Mouse (Mus musculus): ENCODE data around the gene Git1.

Git1 gene

DNA sequence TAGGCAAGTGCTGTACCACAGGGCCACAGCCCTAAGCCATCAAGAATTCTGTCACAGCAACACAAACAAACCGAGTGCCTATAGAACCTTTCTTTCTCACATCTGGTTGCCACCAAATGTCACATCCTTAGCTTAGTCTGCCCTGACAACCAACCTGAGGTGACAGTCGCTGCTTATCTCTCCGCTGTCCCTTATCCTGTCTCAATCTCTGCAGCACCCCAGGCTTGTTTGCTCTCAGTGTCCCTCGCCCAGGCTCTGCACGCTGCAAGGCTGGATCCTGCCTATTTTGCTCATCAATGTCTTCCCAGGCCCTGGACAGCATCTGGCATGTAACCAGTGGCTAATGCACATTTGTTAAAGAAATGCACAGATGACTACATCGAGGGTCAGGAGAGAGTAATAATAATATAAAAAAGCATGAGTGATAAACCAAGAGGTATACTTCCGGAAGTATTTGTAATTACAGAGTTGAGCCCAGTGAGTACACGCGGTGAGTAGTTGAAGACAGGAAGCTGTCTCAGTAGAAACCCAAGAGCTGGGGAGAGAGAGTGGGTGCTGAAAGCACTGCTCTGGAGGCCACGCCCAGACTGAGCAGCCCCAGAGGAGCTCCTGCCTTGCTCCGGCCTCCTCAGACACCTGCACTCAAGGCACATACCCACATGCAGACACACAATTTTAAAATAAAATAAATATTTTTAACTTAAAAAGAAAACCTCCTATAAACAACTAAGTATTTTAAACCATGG, 9.7 kb upstream of the Git1 start:
- peak; percentile 65 for DNase-seq (ENCODE audit: low read depth)

- DNase-seq (ENCODE audit: low read depth), result no peak
Measured at GRCm38 (mm10) chr11:77485229-77485628, 8.1 kb upstream of the Git1 start.

- peak; percentile 53 for DNase-seq (ENCODE audit: low read depth)
Measured at GRCm38 (mm10) chr11:77486798-77487197, 6.6 kb upstream of the Git1 start.

GRCm38 (mm10) chr11:77488771-77489581, 4.4 kb upstream of the Git1 start:
- DNase-seq (ENCODE audit: low read depth), result no peak

DNA sequence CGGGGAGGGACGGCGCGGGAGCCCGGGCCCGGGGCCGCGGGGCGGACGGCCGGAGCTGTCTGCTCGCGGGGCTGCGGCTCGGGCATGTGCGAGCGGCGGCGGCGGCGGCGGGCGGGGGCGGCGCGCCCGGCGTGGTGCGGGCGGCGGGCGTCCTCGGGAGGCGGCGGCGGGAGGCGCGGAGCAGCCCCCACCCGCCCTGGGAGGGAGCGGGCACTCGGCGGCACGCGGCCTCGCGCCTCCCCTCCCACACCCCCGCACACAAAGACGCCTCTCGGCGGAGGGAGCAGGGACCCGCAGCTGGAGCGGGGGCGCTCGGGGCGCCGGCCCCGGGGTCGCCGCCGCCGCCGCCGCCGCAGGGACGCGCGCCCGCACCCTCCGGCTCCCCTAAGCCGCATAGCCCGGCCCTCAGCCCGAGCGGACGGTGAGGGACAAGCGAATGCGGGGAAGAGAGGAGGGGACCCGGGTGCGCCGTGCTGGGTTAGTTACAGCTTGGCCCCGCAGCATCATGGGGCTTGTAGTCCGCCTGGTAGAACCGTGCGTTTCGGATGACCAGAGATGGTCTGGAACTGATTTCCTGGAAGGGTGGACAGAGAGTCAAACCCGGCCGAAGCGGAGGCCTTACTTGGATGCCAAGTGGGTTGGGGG, 3.6 kb upstream of the Git1 start, which contains the start of gene Ankrd13b:
Gene Ankrd13b (minus strand): TSS at position 88 of the 645 bp plus-strand sequence.
- DNase-seq (ENCODE audit: low read depth), result peak; percentile 68

- DNase-seq (ENCODE audit: low read depth), result no peak
Measured at GRCm38 (mm10) chr11:77490451-77490850, 2.9 kb upstream of the Git1 start.

GRCm38 (mm10) chr11:77491123-77491501, 2.2 kb upstream of the Git1 start:
- peak; percentile 92 for DNase-seq (ENCODE audit: low read depth)

GRCm38 (mm10) chr11:77491502-77492291, 1.7 kb upstream of the Git1 start:
- peak; percentile 96 for DNase-seq (ENCODE audit: low read depth)

DNA sequence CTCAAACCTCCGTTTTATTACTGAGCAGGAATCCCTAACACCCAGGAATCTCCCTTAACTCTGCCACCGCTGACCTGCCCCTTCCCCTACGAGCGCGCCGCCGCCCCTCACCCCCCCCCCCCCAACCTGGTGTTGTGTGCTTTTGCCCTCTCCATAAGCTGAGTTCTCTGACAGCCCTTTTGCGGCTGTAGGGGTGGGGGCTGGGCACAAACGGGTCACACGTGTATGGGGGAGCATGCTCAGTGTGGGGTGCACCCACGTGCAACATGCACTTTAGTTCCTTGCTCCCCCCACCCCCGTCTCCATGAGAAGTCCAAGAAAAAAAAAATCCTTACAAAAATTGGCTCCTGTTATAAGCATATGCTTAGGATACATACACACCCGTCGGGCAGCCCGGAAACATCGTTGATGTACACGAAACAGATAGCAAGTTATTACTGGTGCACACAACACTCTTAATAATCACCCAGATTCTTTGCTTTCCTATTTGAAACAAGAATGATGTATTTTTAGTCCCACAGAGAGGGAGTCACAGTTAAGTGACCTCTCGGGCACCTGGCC, 971 bp upstream of the Git1 start:
- DNase-seq (ENCODE audit: low read depth), result peak; percentile 83

- DNase-seq (ENCODE audit: low read depth), result peak; percentile 90
Measured at GRCm38 (mm10) chr11:77492911-77493332, 440 bp upstream of the Git1 start.

DNA sequence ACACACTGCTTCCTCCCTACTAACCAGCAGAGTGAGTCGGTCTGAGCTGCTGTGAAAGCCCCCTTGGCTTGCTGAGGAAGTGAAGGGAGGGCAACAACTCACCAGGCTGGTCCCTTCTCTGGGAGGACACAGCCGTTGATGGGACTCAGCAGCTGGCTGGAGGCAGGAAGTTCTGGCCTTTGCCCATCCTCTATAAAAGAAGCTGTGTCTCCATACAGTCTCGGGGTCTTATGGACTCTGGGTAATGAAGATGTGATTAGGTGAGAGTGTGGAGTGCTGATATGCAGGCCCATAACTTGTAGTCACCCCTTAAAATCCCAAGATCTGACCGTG, 948 bp downstream of the Git1 start:
- no peak for DNase-seq (ENCODE audit: low read depth)

DNA sequence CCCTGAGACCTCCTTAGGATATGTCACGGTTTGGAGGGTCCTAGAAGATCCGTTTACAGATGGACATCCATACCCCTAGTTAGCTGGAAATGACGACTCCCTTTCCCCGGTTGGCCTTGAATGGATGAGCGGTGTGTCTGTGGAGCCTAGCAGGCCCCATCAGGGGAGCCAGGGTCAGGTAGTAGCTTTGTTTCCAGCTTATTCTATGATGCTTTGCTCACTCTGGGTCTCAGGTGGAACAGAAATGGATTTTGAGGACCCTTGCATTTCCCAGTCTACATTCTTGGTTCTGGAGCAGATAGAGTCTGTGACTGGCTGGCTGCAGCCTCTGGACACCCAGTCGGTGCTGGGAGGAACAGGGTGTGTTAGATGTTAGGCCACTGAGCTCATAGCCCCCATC, 1.4 kb downstream of the Git1 start:
- no peak for DNase-seq (ENCODE audit: low read depth)

DNA sequence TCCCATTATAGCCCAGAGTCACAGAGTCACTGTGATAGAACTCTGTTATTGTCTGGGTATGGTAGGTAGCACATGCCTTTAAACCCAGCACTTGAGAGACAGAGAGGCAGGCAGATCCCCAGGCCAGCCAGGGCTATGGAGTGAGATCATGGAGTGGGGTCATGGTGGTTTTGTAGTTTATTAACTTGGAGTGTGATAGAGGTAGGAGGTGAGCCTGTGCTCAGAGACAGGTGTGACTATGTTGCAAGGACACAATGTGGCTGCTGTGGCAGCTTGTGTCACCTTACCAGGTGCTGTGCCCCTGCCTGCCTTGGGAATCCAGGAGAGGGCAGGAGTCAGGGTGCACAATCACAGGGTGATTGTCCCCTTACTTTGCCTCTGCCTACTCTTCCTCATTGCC, 2.1 kb downstream of the Git1 start:
- no peak for DNase-seq (ENCODE audit: low read depth)

DNA sequence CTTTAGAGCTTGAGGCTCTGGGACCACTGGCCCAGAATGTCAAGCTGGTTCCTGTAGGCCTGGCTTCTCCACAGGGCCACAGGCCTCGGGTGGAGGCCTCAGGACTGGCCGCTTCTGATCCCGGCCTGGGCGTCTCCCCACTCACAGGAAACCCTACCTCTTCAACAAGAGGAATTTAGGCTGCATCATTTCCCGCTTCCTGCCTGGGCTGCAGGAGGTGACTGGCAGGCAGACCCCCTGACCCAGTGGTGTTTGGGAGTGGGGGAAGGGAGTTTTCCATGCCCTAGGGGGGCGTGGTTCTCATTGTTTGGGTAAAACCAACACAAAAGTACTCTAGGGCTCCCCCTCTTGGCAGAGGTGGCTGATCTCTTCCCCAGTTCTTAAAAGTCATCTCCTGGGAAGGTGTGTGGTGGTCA, 4.0 kb downstream of the Git1 start:
- DNase-seq (ENCODE audit: low read depth), result peak; percentile 85

DNA sequence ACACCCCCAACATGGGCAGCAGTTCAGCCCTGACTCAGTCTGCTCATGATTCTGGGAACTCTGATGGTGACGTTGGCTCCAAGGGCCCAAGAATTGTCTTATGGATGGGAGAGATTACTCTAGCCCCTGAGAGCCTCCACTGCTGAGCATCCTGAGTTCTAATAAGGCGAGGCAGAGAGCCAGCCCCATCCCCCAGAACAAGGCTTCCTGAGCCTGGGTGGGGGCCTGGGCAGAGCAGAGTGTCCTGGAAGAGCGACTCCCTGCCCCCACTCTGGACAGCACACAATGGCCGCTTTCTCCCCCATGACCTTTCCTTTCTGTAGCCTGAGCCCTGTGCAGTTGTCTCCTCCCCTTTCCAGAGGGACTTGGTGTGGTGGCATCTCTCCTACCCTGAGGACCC, 4.5 kb downstream of the Git1 start:
- no peak for DNase-seq (ENCODE audit: low read depth)

- no peak for DNase-seq (ENCODE audit: low read depth)
Measured at GRCm38 (mm10) chr11:77498261-77499139, 5.1 kb downstream of the Git1 start.

DNA sequence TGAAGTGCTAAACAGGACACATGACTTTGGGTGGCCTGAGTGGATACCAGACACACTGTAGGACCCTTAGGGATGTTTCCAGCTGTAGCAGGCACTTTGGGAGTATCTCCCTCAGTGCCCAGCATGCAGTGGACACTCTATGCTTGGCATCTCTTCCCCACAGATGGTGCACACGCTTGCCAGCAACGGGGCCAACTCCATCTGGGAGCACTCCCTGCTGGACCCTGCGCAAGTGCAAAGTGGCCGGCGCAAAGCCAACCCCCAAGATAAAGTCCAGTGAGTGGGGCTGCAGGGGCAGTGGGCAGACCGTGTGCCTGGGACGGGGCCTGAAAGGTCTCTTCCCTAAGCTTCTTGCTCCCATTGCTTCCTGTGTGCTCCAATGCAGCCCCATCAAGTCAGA, 6.0 kb downstream of the Git1 start:
- no peak for DNase-seq (ENCODE audit: low read depth)

DNA sequence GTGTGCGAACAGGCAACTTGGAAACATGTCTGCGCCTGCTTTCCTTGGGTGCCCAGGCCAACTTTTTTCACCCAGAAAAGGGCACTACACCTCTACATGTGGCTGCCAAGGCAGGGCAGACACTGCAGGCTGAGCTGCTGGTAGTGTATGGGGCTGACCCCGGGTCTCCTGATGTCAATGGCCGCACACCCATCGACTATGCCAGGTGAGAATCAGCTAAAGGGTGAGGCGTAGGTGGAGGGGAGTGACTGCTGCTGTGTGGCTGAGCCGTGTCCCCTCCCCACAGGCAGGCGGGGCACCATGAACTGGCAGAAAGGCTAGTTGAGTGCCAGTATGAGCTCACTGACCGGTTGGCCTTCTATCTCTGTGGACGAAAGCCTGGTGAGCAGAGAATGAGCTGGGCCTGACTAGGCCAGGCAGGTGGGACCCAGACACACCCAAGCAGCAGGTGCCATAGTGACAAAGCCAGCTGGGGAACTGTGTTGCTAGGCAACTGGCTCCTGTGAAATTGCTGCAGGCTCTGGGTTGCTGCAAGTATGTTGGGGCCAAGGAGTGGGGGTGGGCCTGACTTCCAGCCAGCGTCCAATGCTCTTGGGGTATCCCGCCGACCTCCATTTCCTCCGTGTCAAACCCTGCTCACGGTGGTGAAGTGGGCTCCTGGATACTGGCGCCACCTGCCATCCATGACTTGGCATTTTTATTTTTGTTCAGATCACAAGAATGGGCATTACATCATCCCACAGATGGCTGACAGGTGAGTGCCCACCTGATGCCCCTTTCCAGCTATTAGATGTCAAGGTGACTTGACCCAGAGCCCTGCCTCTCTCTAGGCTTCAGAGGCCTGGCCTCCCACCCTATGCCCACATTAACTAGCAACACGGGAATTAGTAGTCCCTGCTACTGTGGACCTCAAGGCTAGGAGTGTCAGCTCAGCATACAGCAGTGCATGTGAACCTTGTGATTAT, 7.3 kb downstream of the Git1 start:
- DNase-seq (ENCODE audit: low read depth), result no peak

GRCm38 (mm10) chr11:77501392-77501791, 8.0 kb downstream of the Git1 start:
- DNase-seq (ENCODE audit: low read depth), result peak; percentile 87

DNA sequence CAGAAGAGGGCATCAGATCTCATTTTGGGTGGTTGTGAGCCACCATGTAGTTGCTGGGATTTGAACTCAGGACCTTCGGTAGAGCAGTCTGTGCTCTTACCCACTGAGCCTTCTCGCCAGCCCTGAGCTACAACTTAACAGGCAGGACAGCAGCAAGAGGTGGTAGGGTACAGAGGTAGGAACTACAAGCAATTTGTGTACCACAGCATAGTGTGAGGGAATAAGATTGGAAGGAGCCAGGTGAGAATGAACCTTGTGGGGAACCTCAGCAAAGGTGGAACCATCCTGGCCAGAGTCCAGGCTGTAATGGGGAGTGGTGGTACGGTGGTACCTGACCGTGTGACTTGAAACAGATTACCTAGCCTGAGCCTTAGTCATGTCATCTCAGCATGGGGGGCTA, 8.6 kb downstream of the Git1 start:
- no peak for DNase-seq (ENCODE audit: low read depth)

Measured in 416B (cell line).